Mouse (Mus musculus): ENCODE measurements at regions not wholly inside any gene's neighbourhood (a gene's known extent, or its start where the extent isn't known, plus 50 kb on each side); places are given as distances from the start of the nearest gene placed in this dataset.

GRCm38 (mm10) chr8:48896251-48896650 is 52.5 kb upstream of the Tenm3 start:
- no peak overlapping the region for H3K9ac ChIP-seq (ENCODE audit: low read length)
- WGBS = 58% methylated on average over 7 of the region's 7 CpGs
- no peak for ATAC-seq (ENCODE audit: low FRiP score, low TSS enrichment)

GRCm38 (mm10) chr8:48895586-48895985 is 51.8 kb upstream of the Tenm3 start:
- 68% methylated on average over 8 of the region's 8 CpGs for WGBS
- no peak overlapping the region for H3K4me2 ChIP-seq (replicated peaks; ENCODE audit: low read depth)
- no peaks in the 10 kb centered on the region for H3K36me3 ChIP-seq (ENCODE audit: control insufficient read depth, insufficient read depth, low read length)
- no peaks in the 10 kb centered on the region for H3K27me3 ChIP-seq (ENCODE audit: control insufficient read depth, insufficient read depth, low read length)
- no peaks in the 10 kb centered on the region for H3K9me3 ChIP-seq (ENCODE audit: control insufficient read depth, low read length)
- TF ChIP-seq CTCF (IDR thresholded peaks at IDR 0.05; ENCODE audit: low read depth) (no peak), EP300 (optimal IDR thresholded peaks at IDR 0.05) (no peak)
- ATAC-seq (ENCODE audit: low FRiP score, low TSS enrichment) (no peak), DNase-seq (ENCODE audit: low spot score) (no peak)
- no peak overlapping the region for H3K27ac ChIP-seq (replicated peaks)
- H3K4me1 ChIP-seq (replicated peaks; ENCODE audit: control insufficient read depth, insufficient read depth) = no peaks in the 10 kb centered on the region
- H3K4me3 ChIP-seq (ENCODE audit: low read depth, low read length) = no peak overlapping the region
- H3K9ac ChIP-seq (ENCODE audit: low read length) = no peak overlapping the region

More at GRCm38 (mm10) chr8:48896251-48896650, 52.5 kb upstream of the Tenm3 start:
- H3K4me2 ChIP-seq (replicated peaks; ENCODE audit: low read depth) = no peak overlapping the region
- H3K4me3 ChIP-seq (ENCODE audit: low read depth, low read length) = no peak overlapping the region
- TF ChIP-seq EP300 (optimal IDR thresholded peaks at IDR 0.05) = no peak
- TF ChIP-seq CTCF (IDR thresholded peaks at IDR 0.05; ENCODE audit: low read depth) = no peak
- H3K9me3 ChIP-seq (ENCODE audit: control insufficient read depth, low read length) = no peaks in the 10 kb centered on the region
- no peaks in the 10 kb centered on the region for H3K27me3 ChIP-seq (ENCODE audit: control insufficient read depth, insufficient read depth, low read length)
- H3K27ac ChIP-seq (replicated peaks) = no peak overlapping the region
- H3K36me3 ChIP-seq (ENCODE audit: control insufficient read depth, insufficient read depth, low read length) = no peaks in the 10 kb centered on the region
- no peaks in the 10 kb centered on the region for H3K4me1 ChIP-seq (replicated peaks; ENCODE audit: control insufficient read depth, insufficient read depth)
- no peak for DNase-seq (ENCODE audit: low spot score)
